Mouse (Mus musculus) midbrain, embryonic 14.5 days (tissue): Measurements from ENCODE around the gene Zbtb37. TPM values are rescaled to one million over a fixed set of nuclear protein-coding genes. Genes with fewer than 3 reads are reported as not detected.

Experiments used
- ATAC-seq: fragments of 200-750 bp; cut with Nextera tagmentation; 2 replicates; pipeline ENCODE4 v1.8.0; 2017; ENCODE audit warnings: moderate number of reproducible peaks, moderate library complexity; ENCODE audit not compliant: low FRiP score, low TSS enrichment
- DNase-seq: peaks from one replicate; pipeline ENCODE4 v3.0.0-alpha.2; 2015
- H3K27ac ChIP-seq: fragments of 300-500 bp; sonication (generic); replicated peaks from 2 replicates; pipeline ENCODE4 v1.5.1; 2014; ENCODE audit warnings: mild to moderate bottlenecking, low read depth, low read length, moderate library complexity
- H3K27me3 ChIP-seq: fragments of 300-500 bp; sonication (generic); 2 replicates; pipeline ENCODE4 v1.6.1; 2014; ENCODE audit warnings: low read length, control low read depth, mixed read lengths; ENCODE audit not compliant: control insufficient read depth, insufficient read depth
- H3K36me3 ChIP-seq: fragments of 300-500 bp; sonication (generic); 2 replicates; pipeline ENCODE4 v1.6.1; 2014; ENCODE audit warnings: low read length, control low read depth; ENCODE audit not compliant: control insufficient read depth, insufficient read depth
- H3K4me1 ChIP-seq: fragments of 300-500 bp; sonication (generic); 2 replicates; pipeline ENCODE4 v1.6.1; 2014; ENCODE audit warnings: mild to moderate bottlenecking, antibody characterized with exemption, low read length, control low read depth; ENCODE audit not compliant: control insufficient read depth, insufficient read depth
- H3K4me2 ChIP-seq: fragments of 300-500 bp; sonication (generic); 2 replicates; pipeline ENCODE4 v1.6.1; 2014; ENCODE audit warnings: mild to moderate bottlenecking, low read length, moderate library complexity
- H3K4me3 ChIP-seq: fragments of 300-500 bp; sonication (generic); replicated peaks from 2 replicates; pipeline ENCODE4 v1.5.1; 2014; ENCODE audit warnings: low read depth, low read length
- H3K9ac ChIP-seq: fragments of 300-500 bp; sonication (generic); replicated peaks from 2 replicates; pipeline ENCODE4 v1.6.1; 2014; ENCODE audit warnings: mild to moderate bottlenecking, low read length, moderate library complexity
- H3K9me3 ChIP-seq: fragments of 300-500 bp; sonication (generic); 2 replicates; pipeline ENCODE4 v1.6.1; 2016; ENCODE audit warnings: low read length, control low read depth, mixed read lengths; ENCODE audit not compliant: control insufficient read depth
- WGBS: fragments of 180-500 bp; shearing (Covaris S2); extraction: QIAGEN DNeasy Blood & Tissue Kit; methylation state at CpG from one replicate; pipeline ENCODE4 v1.1.7; 2014; 5-methylcytosine and 5-hydroxymethylcytosine counted together
- polyA plus RNA-seq: library from polyadenylated mRNA; unstranded; fragments of >200 nt; fragmentation: Nextera tagmentation; extraction: Ambion mirVana; gene quantifications from 2 replicates; pipeline ENCODE4 v1.2.1, GENCODE M21; 2014

Zbtb37 gene
- polyA plus RNA-seq, 1 experiment from 2014 or later, result 18.4 TPM

DNA sequence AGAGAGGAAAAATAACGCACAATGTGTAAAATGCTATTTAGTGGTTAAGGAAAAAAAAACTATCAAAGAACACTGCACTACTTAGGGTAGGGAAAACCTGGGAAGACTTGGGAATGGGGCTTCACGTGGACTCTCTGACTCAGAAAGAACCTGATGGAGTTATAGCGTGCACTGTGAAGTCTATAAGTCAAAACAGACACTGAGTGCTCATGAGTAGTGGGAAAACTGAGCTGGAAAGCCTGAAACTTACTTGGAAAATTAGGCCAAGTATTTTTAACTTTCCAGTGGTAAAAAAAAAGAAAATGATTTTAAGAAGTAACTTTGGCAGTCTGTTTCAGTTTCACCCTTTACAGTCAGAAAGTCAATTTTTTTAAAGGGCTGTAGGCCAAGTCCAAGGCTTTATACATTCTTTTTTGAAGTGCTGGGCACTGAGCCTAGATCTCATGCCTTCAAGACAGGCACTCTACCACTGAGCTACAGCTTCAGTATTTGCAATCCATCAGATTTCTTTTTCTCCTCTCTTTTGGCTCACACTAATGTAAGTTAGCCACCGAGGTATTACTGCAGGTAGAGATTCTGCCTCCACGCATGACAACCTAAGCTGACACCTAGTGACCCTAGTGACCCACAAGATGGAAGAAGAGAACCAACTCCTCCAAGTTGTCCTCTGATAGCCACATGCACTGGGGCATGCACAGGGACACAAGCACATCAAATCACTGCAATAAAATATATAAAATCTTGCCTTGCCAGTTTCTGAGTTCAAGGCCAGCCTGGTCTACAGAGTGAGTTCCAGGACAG, 9.0 kb downstream of the Zbtb37 start:
- Histone ChIP-seq H3K9ac (no peak overlapping the region), H3K4me1 (no peaks in the 10 kb centered on the region), H3K4me2 (no peak overlapping the region), H3K27ac (no peak overlapping the region), H3K9me3 (no peaks in the 10 kb centered on the region), H3K27me3 (no peaks in the 10 kb centered on the region), H3K36me3 (peaks cover 42% of the 10 kb centered on the region), H3K4me3 (no peak overlapping the region)
- ATAC-seq, result no peak
- no peak for DNase-seq
- WGBS, result 97% methylated on average over 5 of the region's 5 CpGs

DNA sequence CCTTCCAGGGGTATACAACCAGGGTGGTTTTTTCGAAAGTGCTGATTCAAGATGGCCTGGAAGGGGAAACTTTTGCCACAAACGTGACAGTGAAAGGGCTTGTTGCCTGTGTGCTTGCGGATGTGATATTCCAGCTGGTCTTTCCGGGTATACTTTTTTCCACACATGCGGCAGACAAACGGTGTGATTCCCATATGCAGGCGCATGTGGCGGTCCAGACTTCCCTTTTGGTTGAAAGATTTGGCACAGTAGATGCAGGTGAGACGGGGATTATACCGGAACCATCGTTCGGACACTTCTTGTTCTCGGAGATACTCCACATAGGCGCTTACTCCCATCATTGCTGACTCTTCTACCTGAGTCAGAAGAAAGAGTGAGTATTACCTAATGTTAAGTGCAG, 14.6 kb downstream of the Zbtb37 start:
- no peak overlapping the region for H3K9ac ChIP-seq
- no peaks in the 10 kb centered on the region for H3K9me3 ChIP-seq
- DNase-seq (no peak), ATAC-seq (no peak)
- 96% methylated on average over 14 of the region's 14 CpGs for WGBS
- no peak overlapping the region for H3K27ac ChIP-seq
- peaks cover 46% of the 10 kb centered on the region for H3K36me3 ChIP-seq
- no peaks in the 10 kb centered on the region for H3K4me1 ChIP-seq
- H3K4me3 ChIP-seq, result no peak overlapping the region
- H3K4me2 ChIP-seq, result no peak overlapping the region
- H3K27me3 ChIP-seq, result no peaks in the 10 kb centered on the region

DNA sequence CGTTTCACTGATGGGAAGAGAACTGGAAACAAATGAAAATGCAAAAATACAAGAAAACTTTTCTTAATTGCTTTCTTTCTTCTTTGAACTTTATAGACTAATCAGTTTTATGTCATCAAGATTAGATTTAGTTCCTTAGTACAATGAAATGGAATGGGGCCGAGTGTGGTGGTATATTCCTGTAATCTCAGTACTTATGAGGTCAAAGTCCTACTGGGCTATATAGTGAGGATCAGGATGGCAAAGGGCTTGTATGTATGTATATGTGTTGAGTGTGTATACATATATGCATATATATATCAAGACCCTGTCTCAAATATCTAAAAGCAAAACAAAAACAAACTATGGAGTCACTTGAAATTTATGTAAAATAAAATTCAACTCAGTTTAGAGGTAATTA, 18.3 kb downstream of the Zbtb37 start:
- 92% methylated on average over 2 of the region's 2 CpGs for whole genome bisulfite sequencing
- no peaks in the 10 kb centered on the region for H3K4me1 ChIP-seq
- no peak for ATAC-seq

DNA sequence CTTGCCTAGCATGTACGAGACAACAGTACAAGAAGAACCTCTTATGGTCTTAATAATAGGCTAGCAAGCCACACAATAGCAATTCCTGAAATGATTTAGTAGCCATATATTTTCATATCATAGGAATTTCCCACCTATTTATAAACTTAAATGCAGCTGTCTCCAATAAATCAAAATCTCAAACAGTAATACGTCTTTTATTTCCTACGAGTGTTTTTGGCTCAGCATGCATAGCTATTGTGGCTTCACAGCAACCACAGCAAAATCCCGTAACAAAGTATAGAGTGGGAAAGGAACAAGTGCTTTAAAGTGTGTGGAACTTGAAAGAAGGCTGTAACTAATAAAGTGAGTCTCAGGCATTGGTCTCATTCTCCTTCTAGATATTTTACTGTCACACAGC, 24.2 kb downstream of the Zbtb37 start:
- H3K4me1 ChIP-seq, result no peaks in the 10 kb centered on the region
- ATAC-seq (no peak), DNase-seq (no peak)
- H3K36me3 ChIP-seq, result peaks cover 25% of the 10 kb centered on the region
- no peak overlapping the region for H3K4me3 ChIP-seq
- no peaks in the 10 kb centered on the region for H3K27me3 ChIP-seq
- no peak overlapping the region for H3K27ac ChIP-seq
- no peak overlapping the region for H3K4me2 ChIP-seq
- no peak overlapping the region for H3K9ac ChIP-seq
- no peaks in the 10 kb centered on the region for H3K9me3 ChIP-seq
- WGBS, result 92% methylated on average over 4 of the region's 4 CpGs

More for the DNA sequence above, 18.3 kb downstream of the Zbtb37 start:
- DNase-seq, result no peak
- H3K9me3 ChIP-seq, result no peaks in the 10 kb centered on the region
- no peak overlapping the region for H3K9ac ChIP-seq
- no peaks in the 10 kb centered on the region for H3K27me3 ChIP-seq
- peaks cover 61% of the 10 kb centered on the region for H3K36me3 ChIP-seq
- no peak overlapping the region for H3K27ac ChIP-seq
- no peak overlapping the region for H3K4me2 ChIP-seq
- no peak overlapping the region for H3K4me3 ChIP-seq

DNA sequence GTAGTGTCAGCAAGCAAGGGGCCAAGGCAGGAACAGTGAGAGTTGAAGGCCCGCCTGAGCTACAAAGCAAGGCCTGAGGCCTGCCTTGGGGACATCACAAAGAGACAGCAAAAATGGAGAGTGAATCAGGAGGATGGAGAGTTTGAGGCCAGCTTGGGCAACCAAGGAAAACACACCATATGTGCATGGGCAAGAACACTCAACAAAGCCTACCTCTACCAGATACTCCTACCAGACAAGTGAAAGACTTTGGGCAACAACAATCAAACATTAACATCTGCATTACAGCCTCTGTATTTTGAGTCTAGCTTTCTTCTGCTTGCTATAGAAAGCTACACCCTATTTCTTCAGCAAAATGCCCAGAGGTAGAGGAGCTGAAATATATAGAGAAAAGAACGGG, 26.6 kb downstream of the Zbtb37 start:
- peaks cover 18% of the 10 kb centered on the region for H3K36me3 ChIP-seq

DNA sequence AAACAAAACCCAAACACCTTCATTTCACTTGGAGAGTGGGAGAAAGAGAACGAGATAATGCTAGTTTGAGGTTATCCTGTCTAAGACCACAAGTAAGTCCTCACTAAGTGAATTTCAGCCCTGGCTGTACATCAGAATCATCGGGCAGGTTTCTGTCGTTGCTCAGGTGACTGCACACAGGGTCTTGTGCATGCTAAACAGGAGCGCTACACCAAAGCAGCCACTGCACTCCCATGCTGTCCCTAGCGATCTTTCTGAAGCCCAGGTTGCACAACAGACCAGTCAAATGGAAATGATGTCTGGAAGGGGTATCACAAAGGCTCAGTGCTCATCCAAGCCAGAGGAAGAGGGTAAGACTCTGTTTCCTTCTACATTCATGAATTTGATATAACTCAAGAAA, 28.2 kb downstream of the Zbtb37 start:
- 84% methylated on average over 5 of the region's 5 CpGs for WGBS
- H3K4me1 ChIP-seq, result no peaks in the 10 kb centered on the region

More for the DNA sequence above, 26.6 kb downstream of the Zbtb37 start:
- 92% methylated on average over 2 of the region's 2 CpGs for WGBS
- Histone ChIP-seq H3K27me3 (no peaks in the 10 kb centered on the region), H3K4me2 (no peak overlapping the region), H3K9ac (no peak overlapping the region), H3K27ac (no peak overlapping the region), H3K9me3 (no peaks in the 10 kb centered on the region), H3K4me1 (no peaks in the 10 kb centered on the region), H3K4me3 (no peak overlapping the region)
- DNase-seq, result no peak
- ATAC-seq, result no peak

DNA sequence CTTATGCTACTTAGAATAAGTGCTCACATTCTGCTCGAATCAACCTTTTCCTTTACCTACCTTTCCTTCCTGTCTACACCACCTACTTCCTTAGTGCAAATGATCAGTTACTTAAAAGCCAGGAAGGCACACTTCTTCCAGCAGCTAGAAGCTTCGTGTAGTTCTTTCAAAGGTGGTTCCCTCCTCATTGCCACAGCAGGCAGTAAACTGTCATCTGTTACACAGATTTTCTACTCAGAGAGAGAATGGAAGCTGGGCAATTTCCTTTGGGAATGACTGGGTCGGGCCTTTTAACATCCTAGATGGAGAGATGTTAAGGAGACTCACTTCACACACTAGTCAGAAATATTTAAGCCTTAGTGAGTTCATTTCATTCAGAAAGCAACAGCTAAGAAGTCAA, 29.1 kb downstream of the Zbtb37 start:
- no peak overlapping the region for H3K27ac ChIP-seq
- WGBS, result 87% methylated on average over 3 of the region's 3 CpGs
- H3K4me3 ChIP-seq, result no peak overlapping the region
- no peak for ATAC-seq
- H3K9me3 ChIP-seq, result no peaks in the 10 kb centered on the region
- no peak for DNase-seq
- no peak overlapping the region for H3K4me2 ChIP-seq
- no peaks in the 10 kb centered on the region for H3K27me3 ChIP-seq
- no peaks in the 10 kb centered on the region for H3K4me1 ChIP-seq
- H3K36me3 ChIP-seq, result 0 out of 2 replicates have a peak, but pooled peaks cover 3% of the 10 kb centered on the region
- H3K9ac ChIP-seq, result no peak overlapping the region

More for the DNA sequence above, 28.2 kb downstream of the Zbtb37 start:
- H3K36me3 ChIP-seq, result peaks cover 5% of the 10 kb centered on the region
- no peak for ATAC-seq
- H3K9me3 ChIP-seq, result no peaks in the 10 kb centered on the region
- no peak overlapping the region for H3K4me2 ChIP-seq
- H3K27me3 ChIP-seq, result no peaks in the 10 kb centered on the region
- no peak overlapping the region for H3K9ac ChIP-seq
- H3K4me3 ChIP-seq, result no peak overlapping the region
- DNase-seq, result no peak
- no peak overlapping the region for H3K27ac ChIP-seq

DNA sequence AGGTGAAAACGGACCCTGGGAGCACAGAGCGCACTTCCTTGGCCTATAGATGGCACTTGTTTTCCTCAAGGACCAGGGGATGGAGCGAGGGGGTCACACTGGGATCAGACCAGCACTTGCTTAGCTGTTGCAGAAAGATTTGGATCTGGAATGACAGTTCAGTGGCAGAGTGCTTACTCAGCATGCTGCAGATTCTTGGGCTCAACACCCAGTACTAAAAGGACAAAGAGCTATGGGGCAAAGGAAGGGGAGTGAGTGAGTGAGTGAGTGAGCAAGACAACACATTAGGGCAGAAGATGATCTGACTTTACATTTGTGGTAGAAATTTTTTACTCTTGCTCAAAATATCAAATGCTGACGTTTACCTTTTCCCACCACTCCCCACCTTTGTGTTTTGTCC, 29.7 kb downstream of the Zbtb37 start:
- Histone ChIP-seq H3K4me2 (no peak overlapping the region), H3K4me1 (no peaks in the 10 kb centered on the region), H3K9ac (no peak overlapping the region), H3K9me3 (no peaks in the 10 kb centered on the region), H3K27me3 (no peaks in the 10 kb centered on the region), H3K36me3 (0 out of 2 replicates have a peak, but pooled peaks cover 3% of the 10 kb centered on the region), H3K4me3 (no peak overlapping the region), H3K27ac (no peak overlapping the region)
- no peak for ATAC-seq
- DNase-seq, result no peak
- WGBS, result 74% methylated on average over 4 of the region's 4 CpGs

DNA sequence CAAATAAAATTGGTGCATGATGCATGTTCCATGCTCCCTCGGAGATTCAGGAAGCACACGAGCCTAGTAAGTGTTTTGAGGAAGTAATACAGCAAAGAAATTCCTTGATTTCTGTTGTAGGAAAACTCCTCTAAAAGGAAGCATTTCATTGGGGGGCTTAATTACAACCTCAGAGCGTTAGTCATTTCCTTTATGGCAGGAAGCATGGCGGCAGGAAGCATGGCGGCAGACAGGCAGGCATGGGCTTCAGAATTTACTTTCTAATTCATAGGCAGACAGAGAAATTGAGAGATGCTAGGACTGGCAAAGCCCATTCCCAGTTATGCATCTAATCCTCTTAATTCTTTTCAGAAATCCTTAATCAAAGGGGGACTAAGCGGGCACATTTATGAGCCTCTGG, 40.8 kb downstream of the Zbtb37 start:
- H3K9ac ChIP-seq, result no peak overlapping the region
- H3K9me3 ChIP-seq, result no peaks in the 10 kb centered on the region
- 63% methylated on average over 6 of the region's 6 CpGs for WGBS
- H3K36me3 ChIP-seq, result no peaks in the 10 kb centered on the region
- peak; percentile 7 for DNase-seq
- H3K4me2 ChIP-seq, result no peak overlapping the region
- no peaks in the 10 kb centered on the region for H3K4me1 ChIP-seq
- no peak for ATAC-seq
- no peak overlapping the region for H3K4me3 ChIP-seq
- H3K27me3 ChIP-seq, result no peaks in the 10 kb centered on the region
- H3K27ac ChIP-seq, result no peak overlapping the region
